Mouse (Mus musculus) T-helper 2 cell (primary cell): ENCODE measurements around the gene Etv3.
"Not testable (repeated sequence)": the region's sequence is repeated elsewhere in the genome, so short reads cannot be mapped to it uniquely, and the experiment has no call there.

Experiments
- in situ Hi-C: fragments of 300-600 bp; cut with MboI, MseI; formaldehyde crosslinking; loops from one replicate; pipeline ENCODE4 v1.15.1; 2025; ENCODE audit warnings: high pct_unique_total_duplicates

Etv3 gene

DNA sequence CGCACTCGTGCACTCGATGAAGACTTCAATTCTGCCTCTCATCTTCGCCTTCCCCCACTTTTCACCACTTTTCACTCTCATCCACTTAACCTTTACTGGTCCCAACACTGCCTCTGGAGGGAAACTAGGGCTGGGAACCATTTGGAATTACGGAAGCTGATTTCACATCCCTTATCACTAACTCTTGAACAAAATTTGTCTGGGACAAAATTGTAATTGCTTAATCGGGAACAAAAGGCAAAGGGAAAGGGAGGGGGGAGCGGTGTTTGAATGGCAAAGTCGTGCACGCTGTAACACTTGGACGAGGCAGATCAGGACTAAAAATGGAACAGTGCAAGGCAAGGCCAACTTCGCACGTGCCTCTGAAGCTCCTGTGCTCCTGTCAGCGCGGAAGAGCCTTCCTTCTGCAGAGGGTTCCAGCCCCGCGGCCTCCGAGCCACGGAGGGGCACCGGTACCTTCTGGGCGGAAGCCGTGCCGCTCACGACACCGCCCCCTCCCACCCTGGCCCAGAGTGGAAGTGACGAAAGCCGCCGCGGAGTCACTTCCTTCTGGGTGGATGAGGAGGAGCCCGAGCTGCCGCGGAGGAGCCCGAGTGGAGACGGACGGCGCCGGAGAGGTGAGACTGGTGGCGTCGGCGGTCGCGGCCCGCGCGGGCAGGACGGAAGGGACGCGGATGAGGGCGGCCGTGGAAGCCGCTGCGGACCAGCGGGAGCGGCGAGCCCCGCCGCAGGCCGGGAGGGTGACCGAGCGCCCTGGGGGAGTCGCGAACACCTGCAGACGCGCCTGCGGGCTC lies at the start of gene Etv3:
TSS of gene Etv3 (plus strand) at position 365 of the 794 bp plus-strand sequence.
- in situ Hi-C loops, result loop anchor here (10.0 kb wide), 1 partner anchor 680 kb away; no protein-coding TSS in a partner anchor

DNA sequence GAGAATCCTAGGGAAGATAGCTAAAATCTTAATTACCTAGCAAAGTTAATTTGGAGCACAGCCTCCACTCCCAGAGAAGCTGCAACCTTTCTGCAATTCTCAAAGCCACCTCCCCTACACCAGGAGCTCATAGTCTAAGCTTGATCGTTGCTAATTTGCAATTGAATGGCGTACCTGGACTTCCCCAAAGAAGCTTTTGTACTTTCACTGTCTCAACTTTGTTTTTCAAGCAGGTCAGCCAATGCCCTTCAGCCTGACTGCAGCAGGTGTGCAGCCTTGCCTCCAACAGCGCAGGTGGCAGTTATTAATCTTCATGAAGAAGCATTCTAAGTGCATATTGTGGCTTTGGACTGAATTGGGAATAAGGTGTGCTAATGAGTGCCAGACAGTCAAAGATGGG lies 47.3 kb upstream of the Etv3 start:
- in situ Hi-C loops, result not testable (repeated sequence)

DNA sequence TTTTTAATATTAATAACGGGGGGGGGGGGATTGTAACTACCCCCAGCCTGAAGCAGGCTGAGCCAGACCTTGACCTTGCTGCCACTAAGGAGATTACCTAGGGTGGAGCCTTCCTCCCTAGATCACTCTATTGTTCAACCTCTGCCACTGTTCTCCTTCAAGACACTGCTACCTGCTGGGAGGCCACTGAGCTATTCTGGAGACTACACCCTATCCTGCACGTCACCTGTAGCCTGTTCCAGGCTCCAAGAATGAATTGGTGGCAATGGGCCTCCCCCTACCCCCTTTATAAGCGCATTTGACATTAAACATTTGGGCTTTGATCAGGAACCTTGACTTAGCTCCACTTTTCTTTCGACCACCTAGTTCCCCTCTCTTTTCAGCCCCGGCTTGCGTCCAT lies 46.6 kb upstream of the Etv3 start:
- in situ Hi-C loops, result not testable (repeated sequence)

DNA sequence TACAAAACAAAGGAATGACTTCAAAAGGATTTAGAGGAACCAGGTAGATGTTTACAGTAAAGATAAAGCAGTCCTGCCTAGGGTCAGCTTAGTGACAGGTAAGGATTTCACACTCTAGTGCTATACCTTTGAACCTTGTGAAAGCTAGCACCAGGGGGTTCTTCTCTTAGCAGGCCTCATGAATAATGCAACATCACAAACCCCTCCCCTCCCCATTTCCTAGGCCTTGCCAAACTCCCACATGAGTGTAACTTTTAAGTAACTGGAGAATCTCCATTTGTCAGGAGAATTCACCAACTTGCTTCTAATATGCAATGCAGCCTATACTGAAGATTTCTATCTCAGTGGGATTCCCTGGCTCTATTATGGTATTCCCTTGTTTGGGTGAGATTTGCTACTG lies 46.0 kb upstream of the Etv3 start:
- in situ Hi-C loops, result not testable (repeated sequence)

DNA sequence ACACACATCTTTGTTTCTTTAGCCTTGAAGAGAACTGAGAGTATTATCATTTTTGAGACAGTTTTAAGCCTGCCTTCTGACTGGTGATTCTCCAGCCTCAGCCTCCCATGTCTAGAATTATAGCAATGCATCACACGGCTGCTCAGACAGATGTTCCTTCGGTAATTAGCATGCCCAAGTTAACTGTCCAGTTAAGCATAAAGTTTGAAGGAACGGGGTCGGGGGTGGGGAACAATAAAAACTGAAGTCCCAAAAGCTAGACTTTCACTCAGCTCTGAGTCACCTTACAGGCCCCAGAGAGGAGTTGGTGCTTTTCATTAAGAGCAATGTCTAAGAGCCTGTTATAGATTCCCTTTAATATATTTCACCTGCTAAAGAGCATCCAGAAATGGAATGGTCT lies 37.8 kb upstream of the Etv3 start:
- in situ Hi-C loops, result no loop called here

DNA sequence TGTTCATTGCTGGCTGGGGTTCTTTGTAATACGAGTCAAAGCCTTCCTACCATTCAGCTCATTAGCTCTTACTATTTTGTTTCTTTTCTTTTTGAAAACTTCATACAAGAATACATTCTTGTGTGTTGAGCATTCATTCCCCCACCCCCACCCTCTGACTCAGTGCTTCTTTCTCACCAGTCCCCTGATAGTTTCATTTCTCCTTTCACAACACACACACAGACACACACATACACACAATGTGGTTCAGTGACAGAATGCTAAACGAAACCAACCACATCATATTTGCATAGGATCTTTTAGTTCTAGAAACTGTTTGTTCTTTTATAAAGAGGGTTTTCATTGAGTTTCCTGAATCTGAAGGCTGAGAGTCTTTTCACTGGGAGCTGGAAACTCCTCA lies 37.3 kb upstream of the Etv3 start:
- in situ Hi-C loops, result no loop called here

DNA sequence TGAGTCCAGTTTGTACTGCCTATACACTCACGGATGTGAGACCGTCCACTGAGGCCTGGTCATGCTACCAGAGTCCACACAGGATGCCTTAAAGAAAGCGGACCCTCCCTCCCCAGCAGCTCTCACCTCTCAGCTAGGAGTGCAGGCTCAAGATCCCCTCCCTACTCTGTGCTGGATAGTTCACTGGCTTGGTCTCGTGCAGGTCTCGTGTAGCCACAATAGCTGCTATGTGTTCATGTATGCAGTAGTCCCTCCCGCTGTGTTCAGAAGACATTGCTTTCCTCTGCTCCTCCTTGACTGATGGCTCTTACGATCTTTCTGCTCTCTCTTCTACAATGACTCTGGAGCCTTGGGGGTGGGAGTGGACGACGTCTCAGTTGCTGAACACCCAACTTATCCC lies 26.9 kb upstream of the Etv3 start:
- in situ Hi-C loops, result no loop called here

DNA sequence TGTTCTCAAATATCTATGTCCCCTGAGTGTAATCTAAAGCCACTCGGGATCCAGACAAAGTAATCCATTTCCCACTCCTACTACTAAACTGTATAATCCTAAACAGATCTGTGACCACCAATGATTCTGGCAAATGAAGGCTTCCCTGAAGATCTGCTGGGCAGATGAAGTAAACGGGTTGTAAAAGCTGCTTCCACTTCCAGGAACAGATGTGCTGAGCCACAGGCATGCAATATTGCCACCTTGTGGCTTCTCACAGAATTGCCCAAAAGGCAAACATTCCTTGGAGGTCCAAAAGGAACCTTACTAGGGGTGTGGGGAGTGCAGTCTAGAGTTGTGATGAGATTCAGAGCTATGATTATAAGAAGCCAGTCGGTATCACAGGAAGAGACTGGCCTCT lies 26.1 kb upstream of the Etv3 start:
- in situ Hi-C loops, result no loop called here

DNA sequence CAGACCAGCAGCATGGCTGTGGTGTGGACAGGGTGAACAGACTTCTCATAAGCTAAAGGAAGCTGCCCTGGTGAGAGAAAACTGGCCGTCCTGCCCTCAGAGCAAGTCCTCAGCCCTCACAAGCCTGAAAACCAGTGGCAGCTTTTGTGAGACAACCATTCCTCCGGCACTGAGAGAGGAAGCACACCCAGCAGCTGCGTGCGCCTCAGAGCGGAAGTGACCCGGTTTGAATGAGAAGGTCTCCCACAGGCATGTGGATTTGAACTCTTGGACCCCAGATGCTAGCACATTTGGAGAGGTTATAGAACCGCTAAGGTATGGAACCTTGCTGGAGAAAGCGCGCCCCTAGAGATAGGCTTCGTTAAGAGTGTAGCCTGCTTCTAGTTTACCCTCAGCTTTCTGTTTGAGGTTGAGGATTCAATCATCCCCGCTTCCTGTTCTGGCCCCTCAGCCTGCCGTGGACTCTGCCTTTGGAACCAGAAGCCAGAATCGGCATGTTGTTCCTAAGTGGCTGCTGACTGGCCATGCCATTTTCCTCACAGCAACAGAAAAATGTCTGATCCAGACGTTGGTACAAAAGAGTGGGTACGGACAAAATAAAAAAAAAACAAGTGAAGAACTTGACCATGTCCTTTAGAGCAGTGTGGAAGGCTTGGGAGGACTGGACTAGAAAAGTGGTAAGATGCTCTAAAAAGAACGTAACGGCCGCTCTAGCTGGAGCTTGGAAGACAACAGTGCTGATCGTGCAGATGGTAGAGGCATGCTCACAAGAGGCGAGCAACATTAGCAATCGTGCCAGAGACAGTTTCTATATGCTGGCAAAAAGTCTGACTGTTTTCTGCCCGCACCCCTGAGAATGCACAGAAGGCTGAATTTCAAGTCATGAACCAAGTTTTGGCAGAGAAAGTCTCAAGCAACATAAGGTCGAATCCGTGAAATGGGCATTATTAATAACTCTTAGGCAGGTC lies 24.8 kb upstream of the Etv3 start:
- in situ Hi-C loops, result loop anchor here (5.0 kb wide), 3 partner anchors 62 to 178 kb away; no protein-coding TSS in a partner anchor

DNA sequence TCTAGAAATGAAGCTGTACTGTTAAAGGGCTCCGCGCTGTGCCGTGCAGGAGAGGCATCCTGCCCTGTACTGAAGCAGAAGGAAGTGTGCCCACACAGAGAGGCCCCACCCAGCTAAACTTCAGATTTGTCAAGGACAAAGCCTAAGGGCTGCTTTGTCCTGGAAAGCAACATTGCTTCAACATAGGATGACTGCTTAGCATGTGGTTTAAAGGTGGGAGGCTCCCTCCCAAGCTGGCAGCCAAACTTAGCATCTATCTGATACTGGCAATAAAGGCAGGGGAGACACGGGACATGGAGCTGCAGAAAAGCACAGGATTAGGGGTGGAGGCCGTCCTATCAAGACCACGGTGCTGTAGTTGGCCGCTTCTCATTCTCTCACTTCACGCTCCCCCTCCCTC lies 24.1 kb upstream of the Etv3 start:
- in situ Hi-C loops, result loop anchor here (5.0 kb wide), 3 partner anchors 61 to 179 kb away; no protein-coding TSS in a partner anchor

DNA sequence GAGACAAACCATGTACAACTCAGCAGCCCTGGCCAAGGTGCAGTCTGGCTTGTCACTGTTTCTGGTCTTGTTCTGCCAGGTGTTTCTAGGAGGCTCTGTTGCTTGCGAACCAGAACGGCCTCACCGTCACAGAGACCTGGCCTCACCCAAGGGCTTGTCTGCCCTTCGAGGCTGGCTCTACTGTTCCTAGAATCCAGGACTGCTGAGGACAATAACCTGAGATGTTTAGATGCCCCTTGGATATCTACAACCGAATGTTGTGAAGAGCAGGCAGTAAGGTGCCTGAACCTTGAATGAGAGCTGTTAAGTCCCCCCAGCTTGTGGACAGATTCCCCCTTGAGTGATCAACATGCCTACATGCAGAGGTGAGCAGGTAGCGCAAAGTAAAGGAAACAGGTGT lies 22.4 kb upstream of the Etv3 start:
- in situ Hi-C loops, result loop anchor here (5.0 kb wide), 3 partner anchors 60 to 180 kb away; no protein-coding TSS in a partner anchor

DNA sequence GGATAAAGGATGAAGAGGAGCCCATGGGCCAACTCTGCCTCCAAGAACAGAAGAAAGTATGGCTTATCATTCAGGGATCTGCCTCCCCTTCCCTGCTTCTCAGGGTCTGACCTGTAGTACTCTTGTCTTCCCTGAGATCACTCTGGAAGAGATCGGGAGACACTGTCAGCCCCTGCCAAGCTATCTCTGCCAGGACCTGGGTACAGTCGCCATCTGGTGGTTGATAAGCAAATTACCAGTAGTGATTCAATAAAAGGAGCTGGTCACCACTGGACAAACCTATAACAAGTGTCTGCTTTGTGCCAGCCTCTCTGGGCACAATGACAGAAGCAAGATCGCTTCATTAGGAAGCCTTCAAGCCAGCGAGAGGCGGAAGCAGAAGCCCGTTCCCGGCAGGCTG lies 20.9 kb upstream of the Etv3 start:
- in situ Hi-C loops, result loop anchor here (5.0 kb wide), 3 partner anchors 58 to 182 kb away; no protein-coding TSS in a partner anchor

DNA sequence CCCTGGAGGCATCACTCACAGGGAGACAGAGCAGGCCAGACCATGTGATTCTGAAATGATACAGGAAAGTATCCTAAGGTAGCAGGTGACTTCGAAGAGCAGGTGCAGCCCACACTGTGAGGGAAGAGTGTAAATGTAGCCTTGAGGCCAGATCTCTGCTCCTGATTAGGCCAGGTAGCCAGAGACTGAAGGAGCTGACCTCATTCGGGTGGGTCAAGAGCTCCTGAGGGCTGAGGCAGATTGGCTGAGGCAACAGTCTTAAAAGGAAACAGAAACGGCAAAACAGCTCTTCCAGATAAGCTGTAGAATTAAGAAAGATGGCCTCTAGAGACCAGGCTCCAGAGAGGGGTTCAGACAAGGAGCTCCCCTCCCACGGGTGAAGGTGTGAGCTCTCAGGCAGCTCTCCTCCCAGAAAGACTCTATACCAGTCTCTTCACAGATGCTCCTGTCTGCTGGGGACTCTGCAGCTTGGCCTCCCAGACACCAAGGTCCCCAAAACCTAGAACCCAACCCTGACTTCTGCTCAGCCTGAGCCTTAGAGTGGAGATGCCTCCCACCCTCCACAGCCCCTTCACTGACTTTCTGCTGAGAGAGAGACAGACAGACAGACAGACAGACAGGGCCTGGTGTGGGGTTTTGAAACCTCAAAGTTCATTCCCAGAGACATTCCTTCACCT lies 20.3 kb upstream of the Etv3 start:
- in situ Hi-C loops, result loop anchor here (5.0 kb wide), 4 partner anchors 57 to 263 kb away; no protein-coding TSS in a partner anchor

DNA sequence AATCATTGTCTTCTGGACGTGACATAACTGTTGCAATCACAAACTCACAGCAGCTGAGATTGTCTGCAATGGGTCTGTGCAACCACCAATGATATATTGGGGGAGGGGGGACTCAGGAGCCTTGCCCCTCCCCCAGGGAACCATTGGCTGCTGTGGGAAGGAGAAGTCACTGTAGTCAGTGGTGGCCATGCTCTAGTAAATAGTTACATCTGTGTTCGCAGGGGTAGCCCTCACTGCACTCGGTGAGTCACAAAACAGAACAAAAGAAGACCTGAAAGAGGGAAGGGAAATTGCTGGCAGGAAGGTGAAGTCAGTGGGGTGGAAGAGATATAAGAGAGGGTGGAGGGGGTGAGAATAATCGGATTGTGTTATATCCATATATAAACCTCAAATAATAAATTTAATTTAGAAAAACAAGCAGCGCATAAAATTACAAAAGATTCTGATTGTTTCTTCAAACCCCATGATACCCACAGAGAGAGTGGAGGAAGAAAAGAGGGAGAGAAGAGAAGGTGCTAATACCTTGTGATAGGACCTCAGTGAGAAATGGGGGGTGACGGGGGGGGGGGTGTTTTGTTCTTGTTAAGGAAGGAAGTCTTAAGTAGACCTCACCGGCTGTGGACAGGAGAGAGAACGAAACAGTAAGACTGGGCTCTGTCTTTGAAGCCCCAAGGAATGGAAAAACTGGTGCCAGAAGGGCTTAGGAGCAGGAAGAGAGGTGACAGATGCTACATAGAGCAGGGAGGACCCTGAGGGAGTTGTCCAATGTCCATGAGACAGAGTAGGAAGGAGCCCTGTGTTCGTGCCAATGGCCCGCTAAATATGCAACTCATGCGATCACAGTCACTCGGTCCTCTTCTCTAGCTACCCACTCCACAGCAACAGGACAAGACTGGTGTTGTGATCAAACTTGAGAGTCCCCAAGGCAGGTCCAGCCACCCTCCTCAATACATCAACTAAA lies 18.5 kb upstream of the Etv3 start:
- in situ Hi-C loops, result loop anchor here (5.0 kb wide), 1 partner anchor 264 kb away; no protein-coding TSS in a partner anchor

DNA sequence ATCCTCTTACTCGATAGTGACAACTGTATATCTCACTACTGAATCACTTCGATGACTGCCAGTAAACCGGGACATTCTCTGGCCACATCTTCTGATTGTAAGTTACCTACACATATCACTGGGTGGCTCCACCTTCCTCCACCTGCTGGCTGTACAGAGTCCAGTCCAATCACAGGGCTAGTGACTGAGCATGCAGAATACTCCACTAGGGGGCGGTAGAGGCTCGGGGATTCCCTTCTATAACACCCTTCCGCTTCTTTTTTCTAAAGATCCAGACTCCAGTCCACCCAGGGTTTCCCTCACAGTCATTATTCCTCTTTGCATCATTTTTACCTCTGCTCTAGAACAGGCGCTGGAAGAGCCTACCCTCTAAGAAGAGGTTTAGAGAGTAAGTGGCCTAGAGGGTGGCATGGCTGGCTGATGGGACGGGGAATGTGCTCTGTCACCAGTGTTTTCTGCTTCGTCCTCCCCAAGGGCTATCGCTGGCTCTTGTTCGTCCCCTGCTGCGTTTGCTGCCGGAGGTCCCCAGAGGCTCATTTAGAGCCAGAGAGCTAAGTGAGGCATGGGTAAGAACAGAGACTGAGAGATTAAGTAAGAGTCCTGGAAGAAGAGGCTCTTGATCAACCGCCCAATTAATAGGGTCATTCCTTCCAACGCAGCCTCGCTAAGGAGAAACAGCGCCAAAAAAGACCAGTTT lies 16.9 kb upstream of the Etv3 start:
- in situ Hi-C loops, result loop anchor here (5.0 kb wide), 1 partner anchor 266 kb away; no protein-coding TSS in a partner anchor

DNA sequence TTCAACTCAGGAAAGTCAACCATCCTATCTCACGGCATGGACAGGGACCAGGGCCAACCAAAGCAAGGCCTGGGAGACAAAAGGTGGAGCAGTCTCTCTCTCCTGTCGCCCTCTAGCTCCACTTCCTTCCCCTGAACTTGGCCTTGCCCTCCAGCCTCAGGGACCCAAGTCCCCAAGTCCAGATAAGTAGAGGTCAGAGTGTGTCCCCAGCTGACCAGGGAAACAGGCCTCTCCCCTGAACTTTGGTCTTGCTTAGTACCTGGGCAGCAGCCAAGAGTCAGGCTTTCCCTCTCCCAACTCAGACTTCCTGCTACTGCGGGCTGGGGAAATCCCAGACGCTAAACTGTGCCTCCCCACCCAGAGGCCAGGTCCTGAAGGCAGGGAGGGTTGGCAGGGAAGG lies 16.1 kb upstream of the Etv3 start:
- in situ Hi-C loops, result loop anchor here (5.0 kb wide), 1 partner anchor 267 kb away; no protein-coding TSS in a partner anchor

DNA sequence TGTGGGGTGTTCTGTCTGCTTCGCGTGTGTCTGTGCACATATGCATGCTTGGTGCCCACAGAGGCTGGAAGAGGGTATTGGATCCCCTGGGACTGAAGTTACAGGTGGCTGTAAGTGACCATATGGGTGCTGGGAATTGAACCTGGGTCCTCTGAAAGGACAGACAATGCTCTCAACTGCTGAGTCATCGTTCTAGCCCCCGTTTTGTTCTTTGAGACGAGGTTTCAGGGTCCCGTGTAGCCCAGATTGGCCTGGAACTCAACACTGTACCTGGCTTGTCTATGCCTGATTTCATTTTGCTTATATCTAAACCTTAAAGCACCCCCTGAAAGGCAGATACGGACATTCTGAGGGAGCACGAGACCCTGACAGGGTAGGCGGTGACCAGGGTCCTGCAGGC lies 14.4 kb upstream of the Etv3 start:
- in situ Hi-C loops, result no loop called here

DNA sequence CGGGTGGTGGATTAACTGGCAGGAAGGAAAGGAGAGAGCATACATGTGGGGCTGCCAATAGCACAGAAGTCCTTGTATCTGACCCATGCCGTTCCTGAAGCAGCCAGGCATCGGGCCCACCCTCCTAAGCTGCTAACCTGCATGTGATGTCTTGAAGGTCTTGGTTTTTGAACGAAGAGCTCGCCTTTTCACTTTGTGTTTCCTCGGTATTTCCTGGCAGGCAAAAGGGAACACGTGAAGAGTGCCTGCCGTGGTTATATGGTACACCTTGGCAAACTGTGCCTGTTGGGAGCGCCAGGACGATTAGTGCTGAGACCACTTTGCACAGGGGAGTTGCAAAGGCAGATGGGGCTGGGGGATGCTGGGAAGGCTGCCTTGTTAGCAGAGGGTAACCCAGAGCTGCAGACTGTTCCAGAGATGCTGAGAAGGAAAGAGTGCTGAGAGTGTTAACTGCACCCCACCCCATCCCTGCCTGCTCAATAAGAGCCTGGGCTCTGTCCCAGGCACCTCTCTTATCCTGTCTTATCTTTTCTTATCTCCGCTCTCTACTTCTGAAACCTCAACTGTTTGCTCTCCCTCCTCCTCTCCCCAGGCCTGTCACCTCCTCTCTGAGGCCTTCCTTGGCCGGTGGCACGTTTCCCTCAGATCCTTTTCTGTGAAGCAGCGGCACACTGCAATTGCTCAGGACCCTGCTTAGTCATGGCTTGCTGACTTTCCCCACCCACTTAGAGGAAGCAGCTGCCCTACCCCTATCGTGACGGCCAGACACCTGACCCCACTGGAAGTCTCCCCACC lies 13.0 kb upstream of the Etv3 start:
- in situ Hi-C loops, result no loop called here

DNA sequence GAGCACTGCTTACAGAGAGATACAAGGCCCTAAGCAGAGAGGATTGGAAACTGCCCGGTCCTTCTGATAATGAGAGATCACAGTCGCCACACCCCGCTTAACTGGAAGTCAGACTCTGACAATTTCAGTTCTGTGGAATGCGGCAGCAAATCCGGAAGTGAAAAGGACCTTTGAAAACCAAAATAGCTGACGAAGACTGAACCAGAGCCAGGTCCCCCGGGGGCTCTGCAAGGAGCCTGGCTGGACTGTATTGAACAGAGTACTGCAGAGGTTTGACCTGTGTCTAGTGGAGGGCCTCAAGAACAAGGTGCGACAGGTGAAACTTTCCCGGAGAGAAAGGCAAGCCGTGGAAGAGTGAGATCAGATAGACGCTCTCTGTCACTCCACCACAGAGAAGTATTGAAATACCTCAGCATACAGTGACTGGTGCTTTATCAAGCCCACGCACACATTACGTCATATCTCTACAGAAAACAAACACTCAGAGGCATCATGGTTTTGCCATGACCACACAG lies 9.6 kb upstream of the Etv3 start:
- in situ Hi-C loops, result no loop called here
